Mouse (Mus musculus): ENCODE measurements around the gene Rai14. TPM values are rescaled to one million over a fixed set of nuclear protein-coding genes. Genes with fewer than 3 reads are reported as not detected.
"Not testable (repeated sequence)": the region's sequence is repeated elsewhere in the genome, so short reads cannot be mapped to it uniquely, and the experiment has no call there.

Rai14 gene
- polyA plus RNA-seq, 1 experiment = 27.4 TPM

DNA sequence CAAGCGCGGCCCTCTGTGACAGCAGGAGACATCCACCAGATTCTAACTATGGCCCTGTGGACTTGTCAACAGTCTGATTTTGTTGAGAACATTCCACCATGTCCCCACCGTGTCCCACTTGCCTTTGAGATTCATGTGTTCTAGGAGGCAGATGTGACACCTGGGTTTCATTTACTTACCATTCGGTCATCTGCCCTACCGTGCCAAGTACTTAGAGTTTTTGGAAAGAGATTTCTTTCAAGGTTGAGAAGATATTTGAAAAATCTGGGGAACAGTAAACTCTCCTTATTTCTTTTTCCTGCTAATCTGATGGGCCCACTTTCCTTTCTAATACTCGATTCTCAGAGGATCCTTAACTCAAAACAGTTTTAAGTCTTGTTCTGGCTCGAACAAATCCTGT is 178.5 kb downstream of the Rai14 start:
- Histone ChIP-seq H3K36me3 (ENCODE audit: control insufficient read depth, insufficient read depth) (no peaks in the 10 kb centered on the region), H3K4me3 (no peak overlapping the region), H3K27me3 (ENCODE audit: control insufficient read depth, insufficient read depth, insufficient read length) (no peaks in the 10 kb centered on the region), H3K79me2 (ENCODE audit: control insufficient read depth, insufficient read depth) (no peaks in the 10 kb centered on the region), H3ac (ENCODE audit: control insufficient read depth, insufficient read length) (no peak overlapping the region), H3K4me2 (ENCODE audit: low read depth) (no peak overlapping the region)
- no peak for TF ChIP-seq POLR2AphosphoS2 (IDR thresholded peaks at IDR 0.05; ENCODE audit: insufficient read length, low read depth)
- no peak for TF ChIP-seq REST (IDR thresholded peaks at IDR 0.05; ENCODE audit: insufficient read depth, insufficient read length)
- no peak for TF ChIP-seq USF1 (IDR thresholded peaks at IDR 0.05; ENCODE audit: low read depth)
- no peak for TF ChIP-seq MYOD1 (IDR thresholded peaks at IDR 0.05; ENCODE audit: control insufficient read depth in 1 of 3, insufficient read length in 2 of 3, low read depth in 2 of 3)
- TF ChIP-seq TCF3 (IDR thresholded peaks at IDR 0.05; ENCODE audit: insufficient read length, low read depth) = no peak
- no peak for TF ChIP-seq MAX (IDR thresholded peaks at IDR 0.05; ENCODE audit: low read depth)
- TF ChIP-seq E2F4 (IDR thresholded peaks at IDR 0.05; ENCODE audit: insufficient read depth) = no peak
- no peak for TF ChIP-seq POLR2A (IDR thresholded peaks at IDR 0.05; ENCODE audit: insufficient read length, low read depth)

DNA sequence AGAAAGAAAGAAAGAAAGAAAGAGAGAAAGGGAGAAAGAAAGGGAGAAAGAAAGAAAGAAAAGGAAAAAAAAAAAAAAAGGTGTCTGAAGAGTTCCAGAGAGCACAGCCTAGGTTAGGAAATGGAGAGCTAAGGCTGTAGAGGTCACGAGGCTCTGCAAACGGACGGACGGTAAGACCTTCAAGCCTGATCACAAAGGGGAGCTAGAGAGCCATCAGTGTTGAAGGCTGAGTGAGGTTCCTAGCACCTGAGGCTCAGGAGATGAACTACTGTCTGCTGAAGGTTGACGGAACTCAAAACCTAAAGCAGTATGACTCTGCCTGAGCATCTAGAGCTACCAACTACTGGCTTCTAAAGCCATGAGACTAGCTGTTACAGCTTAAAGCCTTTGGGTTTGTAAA is 179.8 kb downstream of the Rai14 start:
- H3K4me3 ChIP-seq = no peak overlapping the region
- H3K36me3 ChIP-seq (ENCODE audit: control insufficient read depth, insufficient read depth) = no peaks in the 10 kb centered on the region
- no peaks in the 10 kb centered on the region for H3K79me2 ChIP-seq (ENCODE audit: control insufficient read depth, insufficient read depth)
- TF ChIP-seq MYOD1 (IDR thresholded peaks at IDR 0.05; ENCODE audit: control insufficient read depth in 1 of 3, insufficient read length in 2 of 3, low read depth in 2 of 3) (no peak), CEBPB (IDR thresholded peaks at IDR 0.05; ENCODE audit: insufficient read depth, poor library complexity, severe bottlenecking) (no peak), REST (IDR thresholded peaks at IDR 0.05; ENCODE audit: insufficient read depth, insufficient read length) (no peak), SRF (IDR thresholded peaks at IDR 0.05; ENCODE audit: control insufficient read depth, insufficient read length, low read depth) (no peak), POLR2A (IDR thresholded peaks at IDR 0.05; ENCODE audit: insufficient read length, low read depth) (no peak), TCF3 (IDR thresholded peaks at IDR 0.05; ENCODE audit: insufficient read length, low read depth) (no peak), USF1 (IDR thresholded peaks at IDR 0.05; ENCODE audit: low read depth) (no peak), POLR2AphosphoS2 (IDR thresholded peaks at IDR 0.05; ENCODE audit: insufficient read length, low read depth) (no peak), MAX (IDR thresholded peaks at IDR 0.05; ENCODE audit: low read depth) (no peak), E2F4 (IDR thresholded peaks at IDR 0.05; ENCODE audit: insufficient read depth) (no peak), MYOG (IDR thresholded peaks at IDR 0.05; ENCODE audit: control insufficient read depth in 1 of 3, insufficient read depth in 1 of 3, insufficient read length in 2 of 3, low read depth in 2 of 3) (no peak), TCF12 (IDR thresholded peaks at IDR 0.05; ENCODE audit: insufficient read depth, poor library complexity, severe bottlenecking) (no peak)
- no peak overlapping the region for H3K4me2 ChIP-seq (ENCODE audit: low read depth)
- H3ac ChIP-seq (ENCODE audit: control insufficient read depth, insufficient read length) = no peak overlapping the region
- no peaks in the 10 kb centered on the region for H3K27me3 ChIP-seq (ENCODE audit: control insufficient read depth, insufficient read depth, insufficient read length)

GRCm38 (mm10) chr15:10533361-10533760 is 181.1 kb downstream of the Rai14 start:
- not testable (repeated sequence) for H3K4me2 ChIP-seq (ENCODE audit: low read depth); H3K36me3 ChIP-seq (ENCODE audit: control insufficient read depth, insufficient read depth); H3K79me2 ChIP-seq (ENCODE audit: control insufficient read depth, insufficient read depth); H3K27me3 ChIP-seq (ENCODE audit: control insufficient read depth, insufficient read depth, insufficient read length); H3K4me3 ChIP-seq; H3ac ChIP-seq (ENCODE audit: control insufficient read depth, insufficient read length)

DNA sequence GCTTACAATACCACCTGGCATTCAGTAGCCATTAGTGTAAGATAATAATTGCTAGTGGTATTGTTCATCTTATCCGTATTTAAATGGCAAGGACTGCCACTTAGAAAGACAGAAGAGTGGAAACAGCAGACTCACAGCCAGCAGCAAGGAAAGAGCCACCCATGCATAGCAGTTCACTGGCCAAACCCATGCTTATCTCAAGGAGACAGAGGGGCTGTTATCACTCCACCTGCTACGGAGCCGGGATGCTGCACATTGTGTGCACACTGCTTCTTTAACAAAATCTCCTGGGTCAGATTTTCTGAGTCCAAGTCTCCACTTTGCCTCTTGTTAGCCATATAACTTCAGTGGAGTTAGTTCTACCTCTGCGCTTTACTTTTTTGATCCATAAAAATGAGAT is 183.1 kb downstream of the Rai14 start:
- H3ac ChIP-seq (ENCODE audit: control insufficient read depth, insufficient read length) = no peak overlapping the region
- H3K4me3 ChIP-seq = no peak overlapping the region
- no peaks in the 10 kb centered on the region for H3K27me3 ChIP-seq (ENCODE audit: control insufficient read depth, insufficient read depth, insufficient read length)
- no peak overlapping the region for H3K4me2 ChIP-seq (ENCODE audit: low read depth)
- H3K36me3 ChIP-seq (ENCODE audit: control insufficient read depth, insufficient read depth) = no peaks in the 10 kb centered on the region
- H3K79me2 ChIP-seq (ENCODE audit: control insufficient read depth, insufficient read depth) = no peaks in the 10 kb centered on the region
- TF ChIP-seq MYOG (IDR thresholded peaks at IDR 0.05; ENCODE audit: control insufficient read depth in 1 of 3, insufficient read depth in 1 of 3, insufficient read length in 2 of 3, low read depth in 2 of 3) = no peak
- TF ChIP-seq POLR2AphosphoS2 (IDR thresholded peaks at IDR 0.05; ENCODE audit: insufficient read length, low read depth) = no peak

DNA sequence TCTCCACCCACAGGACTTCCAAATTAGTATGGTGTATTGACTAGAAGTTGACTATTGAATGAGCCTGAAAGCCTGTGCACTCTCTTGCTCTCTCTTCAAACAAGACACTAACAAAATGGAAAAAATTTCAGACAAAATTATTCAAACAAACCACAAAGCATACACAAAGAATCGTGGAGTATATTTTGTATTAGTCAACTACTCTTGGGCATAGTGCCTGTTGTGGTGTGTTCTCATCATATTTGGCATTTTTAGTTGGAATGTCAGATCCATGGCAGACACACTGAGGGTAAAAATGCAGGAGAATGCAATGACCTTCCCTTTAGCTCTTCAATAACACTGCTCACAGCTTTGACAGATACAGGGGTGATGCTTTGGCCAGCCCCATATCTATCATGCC is 188.5 kb downstream of the Rai14 start:
- H3K79me2 ChIP-seq (ENCODE audit: control insufficient read depth, insufficient read depth) = no peaks in the 10 kb centered on the region
- H3K36me3 ChIP-seq (ENCODE audit: control insufficient read depth, insufficient read depth) = no peaks in the 10 kb centered on the region
- H3K27me3 ChIP-seq (ENCODE audit: control insufficient read depth, insufficient read depth, insufficient read length) = no peaks in the 10 kb centered on the region
- no peak for TF ChIP-seq MYOD1 (IDR thresholded peaks at IDR 0.05; ENCODE audit: control insufficient read depth in 1 of 3, insufficient read length in 2 of 3, low read depth in 2 of 3)
- no peak for TF ChIP-seq TCF12 (IDR thresholded peaks at IDR 0.05; ENCODE audit: insufficient read depth, poor library complexity, severe bottlenecking)
- no peak for TF ChIP-seq E2F4 (IDR thresholded peaks at IDR 0.05; ENCODE audit: insufficient read depth)
- TF ChIP-seq MYOG (IDR thresholded peaks at IDR 0.05; ENCODE audit: control insufficient read depth in 1 of 3, insufficient read depth in 1 of 3, insufficient read length in 2 of 3, low read depth in 2 of 3) = no peak
- TF ChIP-seq USF1 (IDR thresholded peaks at IDR 0.05; ENCODE audit: low read depth) = no peak
- TF ChIP-seq TCF3 (IDR thresholded peaks at IDR 0.05; ENCODE audit: insufficient read length, low read depth) = no peak
- no peak overlapping the region for H3K4me3 ChIP-seq
- H3K4me2 ChIP-seq (ENCODE audit: low read depth) = no peak overlapping the region
- no peak overlapping the region for H3ac ChIP-seq (ENCODE audit: control insufficient read depth, insufficient read length)

Other genes starting within 250 kb of the Rai14 start
- 16.6 TPM for gene Dnajc21, start 244.1 kb downstream of the Rai14 start, polyA plus RNA-seq (2012; fragmentation: generic; extraction: Trizol)
- gene Brix1, start 228.7 kb downstream of the Rai14 start, polyA plus RNA-seq (2012; fragmentation: generic; extraction: Trizol) = 23.4 TPM
- 16.6 TPM for gene Rad1, start 228.6 kb downstream of the Rai14 start, polyA plus RNA-seq (2012; fragmentation: generic; extraction: Trizol)
- gene Ttc23l, start 156.0 kb downstream of the Rai14 start, polyA plus RNA-seq (2012; fragmentation: generic; extraction: Trizol) = not detected
- 77.5 TPM for gene C1qtnf3, start 237.7 kb upstream of the Rai14 start, polyA plus RNA-seq (2012; fragmentation: generic; extraction: Trizol)